Mouse (Mus musculus): ENCODE data around the gene Myh10. TPM values are rescaled to one million over a fixed set of nuclear protein-coding genes. Genes with fewer than 3 reads are reported as not detected.

The Myh10 gene
- polyA plus RNA-seq (2015; fragmentation: Nextera tagmentation; extraction: Ambion mirVana) = 94.9 and 104 TPM in 2 replicates

DNA sequence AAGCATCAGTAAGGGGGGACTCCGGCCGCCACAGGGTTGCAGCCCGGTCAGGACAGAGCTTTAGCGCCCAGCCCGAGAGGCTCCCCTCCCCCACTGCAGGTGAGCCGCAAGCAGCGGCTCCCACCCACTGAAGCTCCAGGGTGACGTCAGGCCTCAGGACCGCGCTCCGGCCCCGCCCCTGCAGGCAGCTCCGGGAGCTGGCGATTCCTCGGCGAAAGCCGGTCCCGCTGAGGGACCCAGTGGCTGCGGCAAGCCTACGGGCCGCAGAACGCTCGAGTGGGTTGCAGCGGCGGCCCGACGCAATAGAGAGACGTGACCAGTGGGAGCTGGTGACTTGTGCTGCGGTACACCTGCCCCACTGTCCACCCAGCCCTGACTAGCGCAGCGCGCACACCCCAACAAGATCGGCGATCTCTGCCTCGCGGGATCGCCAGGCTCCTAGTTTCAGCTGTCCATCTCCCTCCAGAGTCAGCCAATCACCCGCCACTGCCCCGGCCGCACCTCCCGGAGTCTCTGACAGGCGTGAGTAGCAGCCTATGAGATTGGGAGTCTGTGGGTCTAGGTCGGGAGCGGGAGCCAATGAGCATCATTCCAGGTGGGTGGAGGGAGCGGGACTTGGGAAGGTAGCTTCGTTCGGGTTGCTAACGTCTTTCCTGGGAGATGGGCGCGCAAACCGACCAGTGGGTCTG is at the start of gene Myh10:
TSS of gene Myh10 (plus strand) at position 239 of the 689 bp plus-strand sequence.
- Histone ChIP-seq H3K36me3 (ENCODE audit: control insufficient read depth, insufficient read depth, low read length) (no peaks in the 10 kb centered on the region), H3K27me3 (replicated peaks; ENCODE audit: control insufficient read depth, insufficient read depth, low read length) (no peaks in the 10 kb centered on the region), H3K9me3 (ENCODE audit: control insufficient read depth, low read length) (no peaks in the 10 kb centered on the region), H3K27ac (ENCODE audit: low read depth, low read length) (peak within 1 kb of the TSS; percentile 99), H3K9ac (ENCODE audit: low read depth, low read length) (peak within 1 kb of the TSS; percentile 99), H3K4me1 (ENCODE audit: control insufficient read depth, insufficient read depth, low read depth, low read length) (peaks cover 14% of the 10 kb centered on the region), H3K4me3 (ENCODE audit: low read length) (peak within 1 kb of the TSS; percentile 96), H3K4me2 (ENCODE audit: low read length) (peak within 1 kb of the TSS; percentile 61)
- peak; percentile 99 for ATAC-seq
- under 1% methylated on average over 49 of the region's 51 CpGs for WGBS

DNA sequence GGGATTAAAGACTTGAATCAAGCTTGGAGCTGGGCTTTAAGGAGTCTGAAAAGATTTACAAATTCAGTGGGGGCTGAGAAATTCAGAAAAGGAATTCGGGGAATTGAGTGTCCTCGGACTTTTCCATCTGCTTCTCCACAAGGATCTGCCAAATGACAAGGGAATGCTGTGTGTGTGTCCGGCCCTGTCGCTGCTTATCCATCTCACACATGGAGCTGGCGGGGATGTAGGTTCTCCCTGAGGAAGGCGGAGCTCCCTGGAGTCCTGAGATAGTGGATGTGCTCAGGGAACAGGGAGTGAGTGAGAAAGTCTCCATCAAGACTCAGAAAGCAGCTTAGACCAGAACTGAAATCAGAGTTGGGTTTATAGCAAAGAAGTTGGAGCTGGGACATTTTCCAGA is 46.6 kb upstream of the Myh10 start:
- H3K4me2 ChIP-seq (ENCODE audit: low read length) = no peak overlapping the region
- H3K9me3 ChIP-seq (ENCODE audit: control insufficient read depth, low read length) = no peaks in the 10 kb centered on the region; the same call in 1 of the 2 replicates
- no peak overlapping the region for H3K4me3 ChIP-seq (ENCODE audit: low read length)
- H3K27ac ChIP-seq (ENCODE audit: low read depth, low read length) = no peak overlapping the region
- H3K9ac ChIP-seq (ENCODE audit: low read depth, low read length) = no peak overlapping the region
- WGBS = 60% methylated on average over 6 of the region's 6 CpGs
- no peaks in the 10 kb centered on the region for H3K4me1 ChIP-seq (ENCODE audit: control insufficient read depth, insufficient read depth, low read depth, low read length)
- ATAC-seq = no peak
- no peaks in the 10 kb centered on the region for H3K36me3 ChIP-seq (ENCODE audit: control insufficient read depth, insufficient read depth, low read length)
- no peaks in the 10 kb centered on the region for H3K27me3 ChIP-seq (replicated peaks; ENCODE audit: control insufficient read depth, insufficient read depth, low read length)

- no peak overlapping the region for H3K4me3 ChIP-seq (ENCODE audit: low read length)
- no peaks in the 10 kb centered on the region for H3K36me3 ChIP-seq (ENCODE audit: control insufficient read depth, insufficient read depth, low read length)
- no peaks in the 10 kb centered on the region for H3K27me3 ChIP-seq (replicated peaks; ENCODE audit: control insufficient read depth, insufficient read depth, low read length)
- no peaks in the 10 kb centered on the region for H3K4me1 ChIP-seq (ENCODE audit: control insufficient read depth, insufficient read depth, low read depth, low read length)
- no peak for ATAC-seq
- H3K9me3 ChIP-seq (ENCODE audit: control insufficient read depth, low read length) = no peaks in the 10 kb centered on the region
- H3K9ac ChIP-seq (ENCODE audit: low read depth, low read length) = no peak overlapping the region
- H3K4me2 ChIP-seq (ENCODE audit: low read length) = no peak overlapping the region
- no peak overlapping the region for H3K27ac ChIP-seq (ENCODE audit: low read depth, low read length)
- 80% methylated on average over 5 of the region's 5 CpGs for WGBS
These were observed 43.6 kb upstream of the Myh10 start for GRCm38 (mm10) chr11:68647808-68648207.

- no peak overlapping the region for H3K4me3 ChIP-seq (ENCODE audit: low read length)
- no peaks in the 10 kb centered on the region for H3K27me3 ChIP-seq (replicated peaks; ENCODE audit: control insufficient read depth, insufficient read depth, low read length)
- H3K9ac ChIP-seq (ENCODE audit: low read depth, low read length) = no peak overlapping the region
- no peaks in the 10 kb centered on the region for H3K9me3 ChIP-seq (ENCODE audit: control insufficient read depth, low read length)
- H3K4me1 ChIP-seq (ENCODE audit: control insufficient read depth, insufficient read depth, low read depth, low read length) = no peaks in the 10 kb centered on the region
- H3K36me3 ChIP-seq (ENCODE audit: control insufficient read depth, insufficient read depth, low read length) = no peaks in the 10 kb centered on the region
- no peak overlapping the region for H3K4me2 ChIP-seq (ENCODE audit: low read length)
- WGBS = 66% methylated on average over 16 of the region's 16 CpGs
- ATAC-seq = no peak
- no peak overlapping the region for H3K27ac ChIP-seq (ENCODE audit: low read depth, low read length)
These were observed 42.8 kb upstream of the Myh10 start for GRCm38 (mm10) chr11:68648385-68649148.

GRCm38 (mm10) chr11:68651518-68651917 is 39.8 kb upstream of the Myh10 start:
- ATAC-seq = no peak
- no peaks in the 10 kb centered on the region for H3K36me3 ChIP-seq (ENCODE audit: control insufficient read depth, insufficient read depth, low read length)
- H3K9me3 ChIP-seq (ENCODE audit: control insufficient read depth, low read length) = no peaks in the 10 kb centered on the region
- H3K4me2 ChIP-seq (ENCODE audit: low read length) = no peak overlapping the region
- no peak overlapping the region for H3K27ac ChIP-seq (ENCODE audit: low read depth, low read length)
- H3K4me3 ChIP-seq (ENCODE audit: low read length) = no peak overlapping the region
- 89% methylated on average over 2 of the region's 2 CpGs for WGBS
- H3K4me1 ChIP-seq (ENCODE audit: control insufficient read depth, insufficient read depth, low read depth, low read length) = no peaks in the 10 kb centered on the region
- no peaks in the 10 kb centered on the region for H3K27me3 ChIP-seq (replicated peaks; ENCODE audit: control insufficient read depth, insufficient read depth, low read length)
- H3K9ac ChIP-seq (ENCODE audit: low read depth, low read length) = no peak overlapping the region

DNA sequence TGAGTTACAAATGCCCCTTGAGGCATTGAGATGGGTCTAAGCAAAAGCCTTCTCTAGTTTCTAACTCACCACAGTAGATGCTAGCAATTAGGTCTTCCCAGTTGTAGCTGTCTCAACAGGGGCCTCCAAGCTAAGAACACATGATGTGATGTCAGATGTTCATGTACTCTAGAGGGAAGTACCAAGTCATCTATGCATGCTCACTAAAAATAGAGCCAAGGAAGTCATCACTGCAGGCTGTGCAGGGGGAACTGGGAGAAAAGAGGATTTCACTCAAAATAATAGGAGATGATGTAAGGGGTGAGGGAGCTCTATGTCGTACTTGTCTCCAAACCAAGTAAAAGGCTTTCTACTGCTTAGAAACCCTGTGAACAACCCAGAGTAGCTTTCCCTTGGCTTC is 35.8 kb upstream of the Myh10 start:
- H3K4me3 ChIP-seq (ENCODE audit: low read length) = no peak overlapping the region
- H3K9me3 ChIP-seq (ENCODE audit: control insufficient read depth, low read length) = no peaks in the 10 kb centered on the region
- no peak overlapping the region for H3K9ac ChIP-seq (ENCODE audit: low read depth, low read length)
- H3K27me3 ChIP-seq (replicated peaks; ENCODE audit: control insufficient read depth, insufficient read depth, low read length) = no peaks in the 10 kb centered on the region
- WGBS = 76% methylated on average over 1 of the region's 1 CpGs
- no peak overlapping the region for H3K4me2 ChIP-seq (ENCODE audit: low read length)
- H3K4me1 ChIP-seq (ENCODE audit: control insufficient read depth, insufficient read depth, low read depth, low read length) = no peaks in the 10 kb centered on the region
- no peak for ATAC-seq
- H3K27ac ChIP-seq (ENCODE audit: low read depth, low read length) = no peak overlapping the region
- no peaks in the 10 kb centered on the region for H3K36me3 ChIP-seq (ENCODE audit: control insufficient read depth, insufficient read depth, low read length)

GRCm38 (mm10) chr11:68656887-68657685 is 34.3 kb upstream of the Myh10 start:
- Histone ChIP-seq H3K27ac (ENCODE audit: low read depth, low read length) (no peak overlapping the region), H3K36me3 (ENCODE audit: control insufficient read depth, insufficient read depth, low read length) (no peaks in the 10 kb centered on the region), H3K9me3 (ENCODE audit: control insufficient read depth, low read length) (no peaks in the 10 kb centered on the region), H3K4me2 (ENCODE audit: low read length) (no peak overlapping the region), H3K9ac (ENCODE audit: low read depth, low read length) (no peak overlapping the region), H3K4me1 (ENCODE audit: control insufficient read depth, insufficient read depth, low read depth, low read length) (no peaks in the 10 kb centered on the region), H3K4me3 (ENCODE audit: low read length) (no peak overlapping the region), H3K27me3 (replicated peaks; ENCODE audit: control insufficient read depth, insufficient read depth, low read length) (no peaks in the 10 kb centered on the region)
- no peak for ATAC-seq
- WGBS = 57% methylated on average over 6 of the region's 6 CpGs

DNA sequence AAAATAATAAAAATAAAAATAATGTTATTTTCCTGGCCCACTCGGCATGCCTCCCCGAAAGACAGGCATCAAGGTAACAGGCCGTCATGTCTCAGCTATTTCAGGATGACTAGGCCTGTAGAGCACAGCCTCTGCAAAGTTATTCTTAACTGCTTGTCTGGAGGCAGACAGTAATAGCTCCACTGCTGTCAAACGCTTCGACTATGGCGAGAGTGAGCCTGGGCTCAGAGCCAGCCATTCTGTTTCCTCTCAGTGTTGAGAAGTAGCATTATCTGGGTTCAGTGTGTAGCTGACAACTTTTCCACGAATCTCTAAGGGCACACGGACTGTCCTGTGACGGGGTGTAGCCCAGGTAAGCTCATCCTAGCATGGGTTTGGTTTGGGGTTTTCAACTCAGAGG is 33.5 kb upstream of the Myh10 start:
- no peak for ATAC-seq
- Histone ChIP-seq H3K9me3 (ENCODE audit: control insufficient read depth, low read length) (no peaks in the 10 kb centered on the region), H3K9ac (ENCODE audit: low read depth, low read length) (no peak overlapping the region), H3K27ac (ENCODE audit: low read depth, low read length) (no peak overlapping the region), H3K4me2 (ENCODE audit: low read length) (no peak overlapping the region), H3K27me3 (replicated peaks; ENCODE audit: control insufficient read depth, insufficient read depth, low read length) (no peaks in the 10 kb centered on the region), H3K4me3 (ENCODE audit: low read length) (no peak overlapping the region), H3K36me3 (ENCODE audit: control insufficient read depth, insufficient read depth, low read length) (no peaks in the 10 kb centered on the region), H3K4me1 (ENCODE audit: control insufficient read depth, insufficient read depth, low read depth, low read length) (no peaks in the 10 kb centered on the region)
- 60% methylated on average over 9 of the region's 9 CpGs for whole genome bisulfite sequencing

GRCm38 (mm10) chr11:68665331-68665730 is 26.0 kb upstream of the Myh10 start:
- H3K4me1 ChIP-seq (ENCODE audit: control insufficient read depth, insufficient read depth, low read depth, low read length) = no peaks in the 10 kb centered on the region
- 73% methylated on average over 2 of the region's 2 CpGs for WGBS
- H3K27me3 ChIP-seq (replicated peaks; ENCODE audit: control insufficient read depth, insufficient read depth, low read length) = no peaks in the 10 kb centered on the region
- H3K4me2 ChIP-seq (ENCODE audit: low read length) = no peak overlapping the region
- H3K27ac ChIP-seq (ENCODE audit: low read depth, low read length) = no peak overlapping the region
- no peak overlapping the region for H3K4me3 ChIP-seq (ENCODE audit: low read length)
- H3K9me3 ChIP-seq (ENCODE audit: control insufficient read depth, low read length) = no peaks in the 10 kb centered on the region
- H3K9ac ChIP-seq (ENCODE audit: low read depth, low read length) = no peak overlapping the region
- H3K36me3 ChIP-seq (ENCODE audit: control insufficient read depth, insufficient read depth, low read length) = no peaks in the 10 kb centered on the region
- no peak for ATAC-seq

Data from hindbrain, embryonic 16.5 days (tissue).